Mouse (Mus musculus) C2C12 (cell line): Measurements from ENCODE around the gene Ift46.

Experiments used
- CTCF ChIP-seq: IDR thresholded peaks from one replicate; pipeline ENCODE4 v1.5.1; 2011; ENCODE audit not compliant: control insufficient read depth, insufficient read depth, insufficient read length
- FOSL1 ChIP-seq: IDR thresholded peaks from one replicate; pipeline ENCODE4 v1.8.0; 2011; ENCODE audit warnings: mild to moderate bottlenecking, low read length; ENCODE audit not compliant: poor library complexity, insufficient read depth, severe bottlenecking
- MAX ChIP-seq: IDR thresholded peaks from one replicate; pipeline ENCODE4 v1.6.1; 2011; ENCODE audit warnings: mild to moderate bottlenecking, control low read depth
- MYOD1 ChIP-seq: IDR thresholded peaks from one replicate; pipeline ENCODE4 v1.6.1; 2011; ENCODE audit warnings: low read depth; ENCODE audit not compliant: control insufficient read depth, insufficient read length
- USF1 ChIP-seq: IDR thresholded peaks from one replicate; pipeline ENCODE4 v1.6.1; 2011; ENCODE audit warnings: low read depth, mild to moderate bottlenecking, control low read depth, moderate library complexity

GRCm38 (mm10) chr9:44733671-44734523, 33.8 kb upstream of the Ift46 start:
- TF ChIP-seq CTCF, result no peak
- TF ChIP-seq USF1, result no peak
- no peak for TF ChIP-seq MYOD1
- no peak for TF ChIP-seq MAX
- no peak for TF ChIP-seq FOSL1
